21 mouse cellular contexts compared by ENCODE assay signal in genomic region chr16:90260097-90260496, GRCm38 (mm10). TPM values are rescaled to one million over a fixed set of nuclear protein-coding genes. Genes with fewer than 3 reads are reported as not detected.
DNase-seq lines count a peak whose midpoint lies in the region; ATAC-seq and TF ChIP-seq lines count a peak whose summit lies in the region.
"Had no signal": no experiment of that assay in that cellular context is flagged by ENCODE, and none has a peak within 500 bp of the region (broad histone marks: within the 10 kb centered on the region; RNA-seq: fewer than 3 reads in every experiment).

No protein-coding gene starts in this region.

- H3K4me3 ChIP-seq in lung, embryonic 14.5 days (ENCODE audit: low read depth, low read length) = no peak overlapping the region
- H3K4me3 ChIP-seq: embryonic facial prominence, embryonic 13.5 days; embryonic facial prominence, embryonic 15.5 days; erythroblast, embryonic 14.5 days; forebrain, embryonic 10.5 days; forebrain, embryonic 12.5 days had no signal

- TF ChIP-seq CTCF in lung, embryonic 14.5 days (IDR thresholded peaks at IDR 0.05; ENCODE audit: low read depth) = no peak

- H3K27me3 ChIP-seq in lung, embryonic 14.5 days (ENCODE audit: insufficient read depth, low read length) = no peaks in the 10 kb centered on the region
- H3K27me3 ChIP-seq: embryonic facial prominence, embryonic 13.5 days; embryonic facial prominence, embryonic 15.5 days; forebrain, embryonic 12.5 days had no signal

- 65% methylated on average over 4 of the region's 4 CpGs for WGBS in lung, embryonic 14.5 days

- H3K36me3 ChIP-seq in lung, embryonic 14.5 days (ENCODE audit: insufficient read depth) = peaks cover 59% of the 10 kb centered on the region

- no peaks in the 10 kb centered on the region for H3K9me3 ChIP-seq in lung, embryonic 14.5 days (ENCODE audit: low read depth, low read length)
- H3K9me3 ChIP-seq: embryonic facial prominence, embryonic 13.5 days; embryonic facial prominence, embryonic 15.5 days; forebrain, embryonic 10.5 days; forebrain, embryonic 12.5 days had no signal

- H3K27ac ChIP-seq in lung, embryonic 14.5 days (ENCODE audit: low read depth) = no peak overlapping the region
- H3K27ac ChIP-seq: embryonic facial prominence, embryonic 13.5 days; embryonic facial prominence, embryonic 15.5 days; forebrain, embryonic 10.5 days; forebrain, embryonic 12.5 days had no signal

- DNase-seq in heart, adult 11 months = peak; percentile 70
- no peak for DNase-seq in heart, postnatal 25 days (ENCODE audit: low spot score)
- peak; percentile 12 for DNase-seq in lung, embryonic 14.5 days
- DNase-seq in lung, postnatal 36 days = no peak
- DNase-seq: adrenal gland, adult 2 months; adrenal gland, postnatal 10 days; adrenal gland, postnatal 25 days; cerebellum, adult 11 months; cerebellum, adult 18-20 months; cerebellum, adult 8-10 months; cerebellum, adult 9-11 months; cerebellum, postnatal 14 days; cerebellum, postnatal 36 days; embryo, embryonic 11 days had no signal

- ATAC-seq in lung, embryonic 14.5 days (ENCODE audit: insufficient read depth) = no peak
- ATAC-seq: forebrain, embryonic 14.5 days; forebrain, embryonic 16.5 days had no signal

- intact Hi-C loops in heart, postnatal 25 days (cut with DNase I) = no loop called here

- H3K4me2 ChIP-seq in lung, embryonic 14.5 days = no peak overlapping the region
- H3K4me2 ChIP-seq: embryonic facial prominence, embryonic 13.5 days; embryonic facial prominence, embryonic 15.5 days; forebrain, embryonic 12.5 days had no signal

- no peak overlapping the region for H3K9ac ChIP-seq in lung, embryonic 14.5 days
- H3K9ac ChIP-seq: embryonic facial prominence, embryonic 13.5 days; embryonic facial prominence, embryonic 15.5 days; forebrain, embryonic 12.5 days had no signal

- H3K4me1 ChIP-seq in lung, embryonic 14.5 days (ENCODE audit: insufficient read depth) = no peaks in the 10 kb centered on the region
- H3K4me1 ChIP-seq: embryonic facial prominence, embryonic 13.5 days; embryonic facial prominence, embryonic 15.5 days; forebrain, embryonic 10.5 days; forebrain, embryonic 12.5 days had no signal

RNA-seq across cellular contexts. Expression of gene Scaf4, which starts 24.2 kb away (rescaled TPM):
- total RNA-seq in heart, postnatal 25 days (2021) = 10 to 100 TPM; 17.5 to 21.8 TPM
- 36.0 and 42.8 TPM in 2 replicates for polyA plus RNA-seq in lung, embryonic 14.5 days (2014; fragmentation: Nextera tagmentation; extraction: Ambion mirVana)

RNA-seq across cellular contexts. Expression of gene Sod1, which starts 39.5 kb away (rescaled TPM):
- total RNA-seq in heart, postnatal 25 days (2021) = 100 to 1,000 TPM; 445 to 458 TPM
- 1,316 and 1,360 TPM in 2 replicates for polyA plus RNA-seq in lung, embryonic 14.5 days (2014; fragmentation: Nextera tagmentation; extraction: Ambion mirVana)

Comparison
In these comparisons a context has a peak if more than half of its experiments do, and no peak if none do; other contexts are left out.
1. DNase-seq: peak in heart, adult 11 months (single experiment) and lung, embryonic 14.5 days (single experiment); none in heart, postnatal 25 days (single experiment) and lung, postnatal 36 days (single experiment).